Mouse (Mus musculus) kidney, adult 9 months (tissue): ENCODE data around the gene Armcx5.
"Not testable (repeated sequence)": the region's sequence is repeated elsewhere in the genome, so short reads cannot be mapped to it uniquely, and the experiment has no call there.

Source experiments
- DNase-seq: peaks from one replicate; pipeline ENCODE4 v3.0.0; 2022

Gene Armcx5

GRCm38 (mm10) chrX:135742304-135743055, at the start of gene Armcx5, which contains the start of gene Gprasp1:
Gene Armcx5 (plus strand): TSS chrX:135742733.
Gene Gprasp1 (plus strand): TSS chrX:135742733.
- DNase-seq = peak; percentile 92

GRCm38 (mm10) chrX:135693633-135694032, 48.9 kb upstream of the Armcx5 start, which contains the start of gene Tcp11x2:
Gene Tcp11x2 (minus strand): TSS chrX:135693790.
- no peak for DNase-seq

- DNase-seq = no peak
Measured at GRCm38 (mm10) chrX:135703111-135703510, 39.4 kb upstream of the Armcx5 start.

GRCm38 (mm10) chrX:135704349-135704748, 38.2 kb upstream of the Armcx5 start:
- no peak for DNase-seq

- no peak for DNase-seq
Measured at GRCm38 (mm10) chrX:135712845-135713244, 29.7 kb upstream of the Armcx5 start.

- no peak for DNase-seq
Measured at GRCm38 (mm10) chrX:135725161-135725560, 17.4 kb upstream of the Armcx5 start, which contains the start of gene Tmsb15a. Gene Tmsb15a (minus strand): TSS chrX:135725261.

GRCm38 (mm10) chrX:135738730-135739520, 3.6 kb upstream of the Armcx5 start:
- DNase-seq = peak; percentile 26

- no peak for DNase-seq
Measured at GRCm38 (mm10) chrX:135743056-135743355, 473 bp downstream of the Armcx5 start.

GRCm38 (mm10) chrX:135745376-135745775, 2.8 kb downstream of the Armcx5 start:
- not testable (repeated sequence) for DNase-seq

- peak; percentile 70 for DNase-seq
Measured at GRCm38 (mm10) chrX:135752832-135753231, 10.3 kb downstream of the Armcx5 start.

GRCm38 (mm10) chrX:135761707-135762106, 19.2 kb downstream of the Armcx5 start:
- peak; percentile 3 for DNase-seq

- DNase-seq = no peak
Measured at GRCm38 (mm10) chrX:135768043-135768548, 25.6 kb downstream of the Armcx5 start.

- no peak for DNase-seq
Measured at GRCm38 (mm10) chrX:135768565-135768964, 26.0 kb downstream of the Armcx5 start.

- no peak for DNase-seq
Measured at GRCm38 (mm10) chrX:135791536-135791935, 49.0 kb downstream of the Armcx5 start.

- no peak for DNase-seq
Measured at GRCm38 (mm10) chrX:135792326-135792725, 49.8 kb downstream of the Armcx5 start.

- peak; percentile 16 for DNase-seq
Measured at GRCm38 (mm10) chrX:135795591-135796304, 53.2 kb downstream of the Armcx5 start.

- DNase-seq = peak; percentile 2
Measured at GRCm38 (mm10) chrX:135796305-135797211, 54.0 kb downstream of the Armcx5 start.
